Mouse (Mus musculus): ENCODE results near the gene Ptprt. TPM values are rescaled to one million over a fixed set of nuclear protein-coding genes. Genes with fewer than 3 reads are reported as not detected.
"Not testable (repeated sequence)": the region's sequence is repeated elsewhere in the genome, so short reads cannot be mapped to it uniquely, and the experiment has no call there.

Gene Ptprt
- polyA plus RNA-seq, 1 experiment from 2014 or later, result 3.3 TPM

GRCm38 (mm10) chr2:161519671-161520070 lies 1141.3 kb downstream of the Ptprt start:
- Histone ChIP-seq H3K4me3 (no peak overlapping the region), H3K4me2 (replicated peaks) (no peak overlapping the region), H3K9ac (no peak overlapping the region), H3K36me3 (no peaks in the 10 kb centered on the region), H3K9me3 (no peaks in the 10 kb centered on the region), H3K4me1 (no peaks in the 10 kb centered on the region), H3K27ac (no peak overlapping the region), H3K27me3 (replicated peaks) (no peaks in the 10 kb centered on the region)
- ATAC-seq (ENCODE audit: low FRiP score, low read depth), result no peak
- 76% methylated on average over 2 of the region's 2 CpGs for WGBS

DNA sequence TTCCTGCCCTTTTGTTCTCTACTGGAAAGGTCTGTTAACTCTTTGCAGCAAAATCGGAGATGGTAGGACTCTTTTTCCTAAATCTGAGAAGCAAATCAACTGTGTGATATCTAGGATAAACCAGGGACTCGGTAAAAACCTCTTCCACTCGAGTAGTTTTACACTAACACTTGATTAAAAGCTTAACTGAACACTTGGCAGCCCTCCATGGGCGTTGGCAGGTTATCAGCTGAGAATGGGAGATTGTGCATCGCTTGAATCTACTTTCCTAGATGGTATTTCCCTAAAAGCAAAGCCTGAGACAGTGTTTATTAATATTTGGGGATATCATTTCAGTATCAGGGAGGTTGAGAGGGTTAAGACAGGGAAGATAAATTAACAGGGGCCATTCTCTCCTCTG lies 1144.0 kb downstream of the Ptprt start:
- Histone ChIP-seq H3K9me3 (no peaks in the 10 kb centered on the region), H3K27me3 (replicated peaks) (no peaks in the 10 kb centered on the region), H3K4me3 (no peak overlapping the region), H3K27ac (no peak overlapping the region), H3K4me2 (replicated peaks) (no peak overlapping the region), H3K36me3 (no peaks in the 10 kb centered on the region), H3K4me1 (no peaks in the 10 kb centered on the region), H3K9ac (no peak overlapping the region)
- no peak for ATAC-seq (ENCODE audit: low FRiP score, low read depth)
- 70% methylated on average over 5 of the region's 5 CpGs for WGBS

DNA sequence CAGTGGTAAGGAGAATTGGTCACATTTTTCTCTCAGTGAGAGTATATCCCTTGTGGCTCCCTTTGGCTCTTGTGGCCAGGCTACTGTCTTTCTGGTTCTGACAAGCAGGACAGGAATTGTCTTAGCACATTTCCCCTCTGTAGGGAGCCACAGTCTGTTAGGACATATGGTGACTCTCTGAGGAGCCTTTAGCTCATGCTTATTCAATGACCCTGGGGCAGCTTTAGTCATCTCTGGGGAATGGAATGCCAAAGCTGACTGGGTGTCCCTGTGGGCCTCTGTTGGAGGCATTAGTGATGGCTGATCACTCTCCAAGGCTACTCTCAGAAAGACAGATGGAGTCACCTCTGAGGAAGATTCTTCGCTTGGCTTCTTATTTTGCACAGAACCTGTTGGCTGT lies 1147.7 kb downstream of the Ptprt start:
- no peaks in the 10 kb centered on the region for H3K36me3 ChIP-seq
- H3K27ac ChIP-seq, result no peak overlapping the region
- H3K9ac ChIP-seq, result no peak overlapping the region
- no peak for ATAC-seq (ENCODE audit: low FRiP score, low read depth)
- no peak overlapping the region for H3K4me2 ChIP-seq (replicated peaks)
- WGBS, result 76% methylated on average over 1 of the region's 1 CpGs
- no peaks in the 10 kb centered on the region for H3K27me3 ChIP-seq (replicated peaks)
- H3K9me3 ChIP-seq, result no peaks in the 10 kb centered on the region
- peaks cover 11% of the 10 kb centered on the region; the same call in 1 of the 2 replicates for H3K4me1 ChIP-seq
- H3K4me3 ChIP-seq, result no peak overlapping the region

DNA sequence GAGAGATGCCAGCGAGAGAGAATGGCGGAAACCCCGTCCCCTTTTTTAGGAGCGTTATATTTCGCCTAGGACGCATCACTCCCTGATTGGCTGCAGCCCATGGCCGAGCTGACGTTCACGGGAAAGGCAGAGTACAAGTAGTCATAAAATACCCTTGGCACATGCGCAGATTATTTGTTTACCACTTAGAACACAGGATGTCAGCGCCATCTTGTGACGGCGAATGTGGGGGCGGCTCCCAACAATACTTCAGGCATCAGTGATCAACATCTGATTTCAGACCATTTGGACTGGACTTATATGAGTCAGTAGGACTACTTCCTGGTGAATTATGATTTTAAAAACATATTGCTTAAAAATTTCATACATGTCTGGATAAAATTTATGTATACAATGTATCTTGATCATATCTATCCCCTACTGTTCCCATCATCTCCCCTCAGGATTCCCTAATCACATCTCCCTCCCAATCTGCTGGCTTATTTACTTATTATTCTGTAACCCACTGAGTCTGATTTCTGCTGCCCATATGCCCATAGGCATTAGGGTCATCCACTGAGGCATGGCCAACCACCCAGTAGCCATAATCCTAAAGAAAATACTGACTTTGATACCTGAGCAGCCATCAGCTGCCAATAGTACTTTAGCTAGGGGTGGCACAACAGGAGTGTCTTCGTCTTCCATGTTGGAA lies 1148.9 kb downstream of the Ptprt start:
- H3K36me3 ChIP-seq; H3K4me2 ChIP-seq (replicated peaks); H3K27me3 ChIP-seq (replicated peaks); H3K27ac ChIP-seq; H3K4me3 ChIP-seq; H3K9ac ChIP-seq; H3K9me3 ChIP-seq: not testable (repeated sequence)
- peak; percentile 83 for ATAC-seq (ENCODE audit: low FRiP score, low read depth)
- peaks cover 11% of the 10 kb centered on the region; the same call in 1 of the 2 replicates for H3K4me1 ChIP-seq
- 18% methylated on average over 6 of the region's 15 CpGs for whole genome bisulfite sequencing

DNA sequence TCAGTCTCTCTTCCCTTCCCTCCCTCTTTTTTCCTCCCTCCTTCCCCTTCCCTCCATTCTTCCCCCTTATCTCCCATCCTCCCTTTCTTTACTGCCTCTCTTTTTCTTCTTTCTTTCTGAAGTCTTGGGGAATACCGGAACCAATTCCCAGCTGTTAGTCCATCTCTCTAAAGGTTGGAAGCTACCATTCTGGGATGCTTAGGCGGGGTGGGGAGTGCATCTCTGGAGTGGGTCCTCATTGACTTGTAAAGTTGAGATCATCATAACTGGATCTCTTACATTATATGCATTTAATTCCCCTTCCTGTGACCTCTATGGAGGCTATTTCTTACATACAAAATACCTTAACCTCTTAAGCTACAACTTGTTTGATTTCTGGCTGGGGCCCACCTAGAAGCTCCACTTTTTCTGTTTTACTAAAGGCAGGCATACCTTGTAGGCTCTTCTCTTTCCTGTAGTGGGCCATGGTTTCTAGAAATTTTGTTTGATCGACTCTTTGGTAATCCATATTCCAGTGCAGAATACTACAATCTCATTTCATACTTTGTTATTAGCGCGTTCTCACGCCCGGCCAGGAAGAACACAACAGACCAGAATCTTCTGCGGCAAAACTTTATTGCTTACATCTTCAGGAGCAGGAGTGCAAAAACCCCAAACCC lies 1149.7 kb downstream of the Ptprt start:
- Histone ChIP-seq H3K9me3 (no peaks in the 10 kb centered on the region), H3K4me1 (peaks cover 11% of the 10 kb centered on the region; the same call in 1 of the 2 replicates), H3K9ac (peak overlapping the region; percentile 48), H3K4me2 (replicated peaks) (peak overlapping the region; percentile 65), H3K27ac (no peak overlapping the region), H3K27me3 (replicated peaks) (no peaks in the 10 kb centered on the region), H3K36me3 (no peaks in the 10 kb centered on the region), H3K4me3 (peak overlapping the region; percentile 44)
- peak; percentile 77 for ATAC-seq (ENCODE audit: low FRiP score, low read depth)
- WGBS, result 15% methylated on average over 8 of the region's 8 CpGs

GRCm38 (mm10) chr2:161499097-161499899 lies 1161.6 kb downstream of the Ptprt start:
- 0 out of 2 replicates have a peak, but pooled peaks have one; percentile 4 for ATAC-seq (ENCODE audit: low FRiP score, low read depth)
- no peak overlapping the region for H3K27ac ChIP-seq
- no peak overlapping the region for H3K9ac ChIP-seq
- H3K4me3 ChIP-seq, result peak overlapping the region; percentile 16; the same call in 1 of the 2 replicates
- no peaks in the 10 kb centered on the region for H3K36me3 ChIP-seq
- H3K4me2 ChIP-seq (replicated peaks), result peak overlapping the region; percentile 55
- H3K9me3 ChIP-seq, result no peaks in the 10 kb centered on the region
- WGBS, result 14% methylated on average over 13 of the region's 13 CpGs
- peaks cover 7% of the 10 kb centered on the region for H3K4me1 ChIP-seq
- no peaks in the 10 kb centered on the region for H3K27me3 ChIP-seq (replicated peaks)

DNA sequence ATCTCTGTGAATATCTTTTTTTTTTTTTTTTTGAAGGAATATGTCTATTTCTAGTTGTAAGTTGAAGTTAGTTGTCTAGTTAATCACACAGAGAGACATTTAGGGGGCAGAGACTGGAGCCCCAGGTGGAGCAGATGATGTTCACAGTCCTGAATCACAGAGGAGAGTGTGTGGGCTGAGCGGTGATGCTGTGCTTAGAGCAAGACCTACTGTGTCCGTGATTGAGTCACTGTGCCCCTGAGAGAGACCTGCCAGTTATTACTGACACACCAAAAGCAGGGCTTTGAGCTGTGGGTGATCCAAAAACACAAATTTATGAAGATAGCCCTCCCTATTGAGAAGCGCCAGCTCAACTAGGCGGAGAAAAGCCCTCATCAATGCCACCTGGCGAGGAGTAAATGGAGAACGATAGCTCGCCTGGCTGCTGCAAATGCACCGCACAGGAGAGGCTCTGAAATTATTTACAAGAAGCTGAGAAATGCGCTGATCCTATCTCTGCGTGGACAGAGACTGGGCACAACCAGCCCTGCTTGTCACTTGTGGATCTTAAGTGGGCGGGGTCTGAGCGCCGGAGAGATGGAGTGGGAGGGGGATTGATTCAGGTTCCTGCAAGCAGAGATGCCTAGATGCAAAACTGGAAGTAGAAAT lies 1162.4 kb downstream of the Ptprt start:
- Histone ChIP-seq H3K36me3 (no peaks in the 10 kb centered on the region), H3K4me3 (peak overlapping the region; percentile 16; the same call in 1 of the 2 replicates), H3K27me3 (replicated peaks) (no peaks in the 10 kb centered on the region), H3K4me1 (peaks cover 7% of the 10 kb centered on the region), H3K4me2 (replicated peaks) (peak overlapping the region; percentile 55), H3K9me3 (no peaks in the 10 kb centered on the region), H3K27ac (no peak overlapping the region), H3K9ac (no peak overlapping the region)
- ATAC-seq (ENCODE audit: low FRiP score, low read depth), result no peak
- WGBS, result 25% methylated on average over 13 of the region's 13 CpGs

GRCm38 (mm10) chr2:161481741-161482140 lies 1179.2 kb downstream of the Ptprt start:
- ATAC-seq (ENCODE audit: low FRiP score, low read depth), result no peak
- no peak overlapping the region for H3K4me2 ChIP-seq (replicated peaks)
- H3K4me3 ChIP-seq, result no peak overlapping the region
- H3K36me3 ChIP-seq, result no peaks in the 10 kb centered on the region
- no peak overlapping the region for H3K27ac ChIP-seq
- no peaks in the 10 kb centered on the region for H3K9me3 ChIP-seq
- no peaks in the 10 kb centered on the region for H3K27me3 ChIP-seq (replicated peaks)
- H3K4me1 ChIP-seq, result no peaks in the 10 kb centered on the region
- no peak overlapping the region for H3K9ac ChIP-seq
- WGBS, result 92% methylated on average over 1 of the region's 1 CpGs

DNA sequence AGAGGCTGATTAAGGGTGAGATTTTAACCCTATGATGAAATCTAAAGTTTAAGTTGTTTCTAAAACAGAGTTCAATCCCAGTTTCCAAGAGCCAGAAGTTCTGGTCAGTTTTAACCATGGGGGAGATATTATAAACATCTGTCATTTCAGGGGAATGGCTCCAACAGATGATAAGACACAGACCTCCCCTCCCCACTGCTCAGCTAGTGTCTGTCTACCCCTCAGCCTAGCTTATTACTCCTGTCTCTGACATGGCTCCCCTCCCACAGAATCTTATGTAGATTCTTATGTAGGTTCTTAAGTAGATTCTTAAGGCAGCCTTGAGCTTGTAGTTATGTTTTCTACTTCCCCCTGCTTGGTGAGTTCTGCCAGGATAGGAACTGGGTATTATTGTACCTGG lies 1180.5 kb downstream of the Ptprt start:
- Histone ChIP-seq H3K9me3 (no peaks in the 10 kb centered on the region), H3K27ac (no peak overlapping the region), H3K4me2 (replicated peaks) (no peak overlapping the region), H3K9ac (no peak overlapping the region), H3K27me3 (replicated peaks) (no peaks in the 10 kb centered on the region), H3K4me3 (no peak overlapping the region), H3K36me3 (no peaks in the 10 kb centered on the region), H3K4me1 (no peaks in the 10 kb centered on the region)
- ATAC-seq (ENCODE audit: low FRiP score, low read depth), result no peak

All from neural tube, embryonic 12.5 days (tissue).